In the genomic region with DNA sequence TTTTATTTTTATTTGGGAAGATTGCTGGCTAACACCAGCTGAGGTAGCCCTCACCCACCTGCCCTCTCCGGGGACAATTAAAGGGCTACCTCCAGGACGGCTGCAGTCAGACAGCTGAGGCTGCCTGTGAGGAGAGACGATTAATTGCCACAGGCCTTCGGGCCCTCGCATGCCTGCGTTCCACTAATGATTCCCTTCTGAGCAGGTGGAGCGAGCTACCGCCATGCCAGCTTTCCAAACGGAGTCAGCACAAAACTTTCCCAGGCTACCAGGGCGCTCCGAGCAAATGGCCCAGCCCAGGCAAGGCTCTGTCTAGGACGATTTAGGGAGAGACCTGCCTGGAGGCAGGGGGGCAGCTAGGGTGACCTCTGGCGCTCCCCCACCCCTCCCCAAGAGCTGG, we compare ENCODE assay signal across 13 mouse cellular contexts. TPM values are rescaled to one million over a fixed set of nuclear protein-coding genes. Genes with fewer than 3 reads are reported as not detected.
DNase-seq lines count a peak whose midpoint lies in the region; ATAC-seq and TF ChIP-seq lines count a peak whose summit lies in the region.
"Had no signal": no experiment of that assay in that cellular context is flagged by ENCODE, and none has a peak within 500 bp of the region (broad histone marks: within the 10 kb centered on the region; RNA-seq: fewer than 3 reads in every experiment).

No protein-coding gene starts in this region.

- H3K27me3 ChIP-seq in kidney, embryonic 16.5 days (ENCODE audit: insufficient read depth, low read length), result no peaks in the 10 kb centered on the region
- H3K27me3 ChIP-seq in forebrain, embryonic 16.5 days (replicated peaks; ENCODE audit: control insufficient read depth, insufficient read depth, low read length), result no peaks in the 10 kb centered on the region
- H3K27me3 ChIP-seq in limb, embryonic 14.5 days (ENCODE audit: control insufficient read depth, insufficient read depth, low read length), result no peaks in the 10 kb centered on the region
- H3K27me3 ChIP-seq in neural tube, embryonic 15.5 days (replicated peaks), result no peaks in the 10 kb centered on the region; the same call in none of the 2 replicates
- H3K27me3 ChIP-seq: liver, embryonic 12.5 days had no signal

- H3K4me3 ChIP-seq in kidney, embryonic 16.5 days (ENCODE audit: low read length), result no peak overlapping the region
- no peak overlapping the region for H3K4me3 ChIP-seq in forebrain, embryonic 16.5 days (replicated peaks; ENCODE audit: low read length)
- H3K4me3 ChIP-seq in limb, embryonic 14.5 days (replicated peaks; ENCODE audit: low read length), result no peak overlapping the region
- H3K4me3 ChIP-seq in neural tube, embryonic 15.5 days (replicated peaks), result no peak overlapping the region
- H3K4me3 ChIP-seq: liver, embryonic 12.5 days had no signal

- WGBS in kidney, embryonic 16.5 days, result 29% methylated on average over 13 of the region's 13 CpGs
- WGBS in forebrain, embryonic 16.5 days, result 27% methylated on average over 13 of the region's 13 CpGs
- WGBS in limb, embryonic 14.5 days, result 13% methylated on average over 13 of the region's 13 CpGs
- 13% methylated on average over 13 of the region's 13 CpGs for WGBS in neural tube, embryonic 15.5 days

- ATAC-seq in kidney, embryonic 16.5 days (ENCODE audit: low FRiP score, low TSS enrichment), result peak; percentile 73
- peak; percentile 43 for ATAC-seq in forebrain, embryonic 16.5 days
- peak; percentile 47; the same call in 1 of the 2 replicates for ATAC-seq in limb, embryonic 14.5 days (ENCODE audit: low FRiP score, low read depth)
- ATAC-seq in neural tube, embryonic 15.5 days (ENCODE audit: low FRiP score), result no peak
- ATAC-seq: intestine, embryonic 16.5 days; liver, embryonic 12.5 days had no signal

- H3K36me3 ChIP-seq in kidney, embryonic 16.5 days (ENCODE audit: insufficient read depth, low read length), result no peaks in the 10 kb centered on the region
- no peaks in the 10 kb centered on the region for H3K36me3 ChIP-seq in forebrain, embryonic 16.5 days (ENCODE audit: control insufficient read depth, insufficient read depth)
- no peaks in the 10 kb centered on the region for H3K36me3 ChIP-seq in limb, embryonic 14.5 days (ENCODE audit: control insufficient read depth, insufficient read depth, low read length)
- no peaks in the 10 kb centered on the region for H3K36me3 ChIP-seq in neural tube, embryonic 15.5 days
- H3K36me3 ChIP-seq: liver, embryonic 12.5 days had no signal

- H3K9ac ChIP-seq in kidney, embryonic 16.5 days (replicated peaks; ENCODE audit: low read length), result no peak overlapping the region
- no peak overlapping the region for H3K9ac ChIP-seq in forebrain, embryonic 16.5 days (replicated peaks; ENCODE audit: low read depth, low read length)
- H3K9ac ChIP-seq in limb, embryonic 14.5 days (ENCODE audit: low read depth, low read length, severe bottlenecking), result no peak overlapping the region
- no peak overlapping the region for H3K9ac ChIP-seq in neural tube, embryonic 15.5 days (replicated peaks)
- H3K9ac ChIP-seq: liver, embryonic 12.5 days had no signal

- no peak for DNase-seq in kidney, postnatal 10 days
- DNase-seq in limb, embryonic 14.5 days (ENCODE audit: low spot score), result peak; percentile 26
- no peak for DNase-seq in cerebellum, adult 9-11 months
- DNase-seq in left cerebral cortex, postnatal 36 days (ENCODE audit: low spot score in 2 of 2), result no peak
- DNase-seq in adrenal gland, adult (ENCODE audit: inconsistent age in 2 of 2, low spot score in 1 of 2), result no peak
- DNase-seq: B cell, adult 2 months; thymus, adult 2 months had no signal

- no peak overlapping the region for H3K27ac ChIP-seq in kidney, embryonic 16.5 days (ENCODE audit: low read length)
- no peak overlapping the region for H3K27ac ChIP-seq in forebrain, embryonic 16.5 days (ENCODE audit: low read length)
- H3K27ac ChIP-seq in limb, embryonic 14.5 days (replicated peaks; ENCODE audit: low read depth, low read length), result no peak overlapping the region
- no peak overlapping the region for H3K27ac ChIP-seq in neural tube, embryonic 15.5 days (replicated peaks)
- H3K27ac ChIP-seq: liver, embryonic 12.5 days; macrophage had no signal

- H3K9me3 ChIP-seq in kidney, embryonic 16.5 days (ENCODE audit: low read length), result no peaks in the 10 kb centered on the region
- no peaks in the 10 kb centered on the region for H3K9me3 ChIP-seq in forebrain, embryonic 16.5 days (ENCODE audit: control insufficient read depth, low read length)
- no peaks in the 10 kb centered on the region for H3K9me3 ChIP-seq in limb, embryonic 14.5 days (ENCODE audit: control insufficient read depth, low read length)
- no peaks in the 10 kb centered on the region for H3K9me3 ChIP-seq in neural tube, embryonic 15.5 days (replicated peaks)
- H3K9me3 ChIP-seq: liver, embryonic 12.5 days had no signal

- no peaks in the 10 kb centered on the region for H3K4me1 ChIP-seq in kidney, embryonic 16.5 days (ENCODE audit: insufficient read depth, low read length)
- peaks cover 13% of the 10 kb centered on the region for H3K4me1 ChIP-seq in forebrain, embryonic 16.5 days (replicated peaks; ENCODE audit: control insufficient read depth, insufficient read depth, low read length)
- peaks cover 6% of the 10 kb centered on the region for H3K4me1 ChIP-seq in limb, embryonic 14.5 days (ENCODE audit: control insufficient read depth, insufficient read depth, low read length)
- peaks cover 15% of the 10 kb centered on the region for H3K4me1 ChIP-seq in neural tube, embryonic 15.5 days
- H3K4me1 ChIP-seq: liver, embryonic 12.5 days had no signal

- intact Hi-C loops in left cerebral cortex, postnatal 36 days (cut with DNase I), result no loop called here

- H3K4me2 ChIP-seq in kidney, embryonic 16.5 days (replicated peaks; ENCODE audit: low read depth, low read length), result no peak overlapping the region
- H3K4me2 ChIP-seq in forebrain, embryonic 16.5 days (ENCODE audit: low read length), result no peak overlapping the region
- no peak overlapping the region for H3K4me2 ChIP-seq in limb, embryonic 14.5 days (replicated peaks; ENCODE audit: low read depth, low read length, severe bottlenecking)
- peak overlapping the region; percentile 13; the same call in 1 of the 2 replicates for H3K4me2 ChIP-seq in neural tube, embryonic 15.5 days
- H3K4me2 ChIP-seq: liver, embryonic 12.5 days had no signal

- no peak for TF ChIP-seq POLR2A in limb, embryonic 14.5 days (IDR thresholded peaks at IDR 0.05; ENCODE audit: borderline replicate concordance, extremely low read depth, insufficient read depth, insufficient read length)

RNA-seq across cellular contexts. Expression of gene Aktip, which starts 28.2 kb away (rescaled TPM):
- 84.8 and 98.8 TPM in 2 replicates for polyA plus RNA-seq in kidney, embryonic 16.5 days (2015; fragmentation: Nextera tagmentation; extraction: Ambion mirVana)
- polyA plus RNA-seq in forebrain, embryonic 16.5 days (2015; fragmentation: Nextera tagmentation; extraction: Ambion mirVana), result 148 and 151 TPM in 2 replicates
- polyA plus RNA-seq in limb, embryonic 14.5 days (2012; rRNA removed), result 30.4 and 35.7 TPM in 2 replicates
- polyA plus RNA-seq in limb, embryonic 14.5 days (2014; fragmentation: Nextera tagmentation; extraction: Ambion mirVana), result 58.0 and 61.3 TPM in 2 replicates
- 103 and 113 TPM in 2 replicates for polyA plus RNA-seq in neural tube, embryonic 15.5 days (2015; fragmentation: Nextera tagmentation; extraction: Ambion mirVana)
- 100 to 1,000 TPM; 117 to 118 TPM for total RNA-seq in left cerebral cortex, postnatal 36 days (2021)
